Mouse (Mus musculus): ENCODE results near the gene Mtus2.
A peak's percentile ranks its signal among the peaks of the same experiment; 100 is the strongest.

Mtus2 gene

GRCm38 (mm10) chr5:148181901-148182300, 224.8 kb downstream of the Mtus2 start:
- no peak for DNase-seq (ENCODE audit: low spot score)

DNA sequence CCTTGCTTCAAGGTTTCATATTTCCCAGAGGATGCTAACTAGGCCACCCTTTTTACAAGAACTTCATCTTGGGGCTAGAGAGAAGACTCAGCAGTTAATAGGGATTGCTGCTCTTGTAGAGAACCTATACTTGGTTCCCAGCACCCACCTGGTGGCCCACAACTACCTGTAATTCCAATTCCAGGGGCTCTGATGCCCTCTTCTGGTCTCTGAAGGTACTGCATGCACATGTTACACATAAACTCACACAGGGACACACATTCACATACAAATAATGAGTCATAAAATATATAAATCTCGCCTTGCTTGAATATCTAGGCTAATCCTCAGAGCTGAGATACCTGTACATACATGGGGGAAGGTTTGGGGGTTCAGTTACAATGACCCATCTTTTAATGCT, 228.8 kb downstream of the Mtus2 start:
- DNase-seq (ENCODE audit: low spot score), result no peak

DNA sequence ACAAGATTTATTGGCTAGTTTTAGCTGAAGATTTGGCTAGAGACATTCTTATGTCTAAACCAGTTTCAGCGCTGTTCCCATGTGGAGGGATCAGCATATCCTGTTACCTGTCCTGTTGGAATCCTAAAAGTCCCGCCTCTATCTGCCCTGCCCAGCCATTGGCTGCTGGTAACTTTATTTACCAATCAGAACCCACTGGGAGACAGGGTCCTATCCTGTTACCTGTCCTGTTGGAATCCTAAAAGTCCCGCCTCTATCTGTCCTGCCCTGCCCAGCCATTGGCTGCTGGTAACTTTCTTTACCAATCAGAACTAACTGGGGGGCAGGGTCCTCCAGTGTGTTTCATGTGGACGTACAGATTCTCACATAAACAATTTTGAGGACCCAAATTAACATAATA, 234.3 kb downstream of the Mtus2 start:
- no peak for DNase-seq (ENCODE audit: low spot score)

GRCm38 (mm10) chr5:148211831-148212230, 254.7 kb downstream of the Mtus2 start:
- DNase-seq (ENCODE audit: low spot score), result no peak

GRCm38 (mm10) chr5:148216786-148217185, 259.7 kb downstream of the Mtus2 start:
- no peak for DNase-seq (ENCODE audit: low spot score)

DNA sequence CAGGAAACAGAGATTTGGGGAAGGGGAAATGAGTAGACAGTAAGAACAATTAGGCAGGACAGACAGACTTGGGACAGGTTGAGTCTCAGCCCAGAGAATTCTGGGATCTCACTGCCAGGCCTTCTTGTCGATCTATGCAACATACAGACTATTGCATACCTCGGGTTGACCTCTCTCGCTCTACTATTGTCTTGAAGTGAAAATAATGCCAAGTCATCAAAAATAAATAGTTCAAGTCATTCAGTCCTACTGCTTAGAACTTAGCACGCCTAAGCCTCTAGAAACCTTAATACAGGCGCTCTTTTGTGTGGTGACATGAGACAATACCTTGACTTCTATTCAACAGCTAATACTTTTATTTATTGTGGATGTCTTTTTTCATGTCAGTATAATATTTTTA, 265.8 kb downstream of the Mtus2 start:
- DNase-seq (ENCODE audit: low spot score), result no peak

DNA sequence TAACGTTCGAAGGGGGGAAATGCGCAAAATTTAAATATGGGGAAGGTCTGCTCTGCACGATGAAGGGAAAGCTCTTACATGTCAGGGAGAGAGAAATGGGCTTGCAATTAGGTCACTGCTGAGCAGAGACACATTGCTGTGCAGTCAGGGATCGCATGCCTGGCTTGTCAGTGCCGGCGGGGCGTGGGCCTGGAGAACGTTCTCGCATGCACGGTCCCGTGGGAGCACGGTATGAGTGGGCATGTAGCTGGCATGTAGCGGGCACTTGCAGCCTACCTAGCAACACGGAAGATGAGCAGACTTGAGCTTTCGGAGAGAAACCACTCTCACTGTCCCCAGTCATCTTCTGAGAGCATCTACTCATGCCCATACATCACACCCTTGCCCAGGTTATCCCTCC, 266.9 kb downstream of the Mtus2 start:
- DNase-seq (ENCODE audit: low spot score), result no peak

DNA sequence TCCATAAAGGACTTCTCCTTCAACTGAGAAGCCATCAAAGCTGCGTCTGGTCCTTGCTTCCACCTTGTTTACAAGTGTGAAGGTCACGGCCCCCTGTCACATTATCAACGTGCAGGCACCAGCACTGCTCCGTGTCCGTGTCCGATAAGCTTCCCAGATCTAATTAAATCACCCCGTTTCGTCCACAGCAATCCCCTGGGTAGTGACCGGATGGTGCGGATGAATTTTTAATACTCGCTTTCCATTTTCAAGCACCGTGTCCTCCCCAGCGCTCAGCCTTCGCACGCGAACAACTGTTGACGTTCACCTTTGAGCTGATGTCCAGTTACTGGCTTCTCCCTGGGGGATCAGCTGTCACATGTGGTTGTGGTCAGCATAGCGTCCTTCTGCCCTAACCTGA, 276.6 kb downstream of the Mtus2 start:
- no peak for DNase-seq (ENCODE audit: low spot score)

GRCm38 (mm10) chr5:148236616-148237015, 279.5 kb downstream of the Mtus2 start:
- DNase-seq (ENCODE audit: low spot score), result peak; percentile 26

GRCm38 (mm10) chr5:148239067-148239466, 281.9 kb downstream of the Mtus2 start:
- DNase-seq (ENCODE audit: low spot score), result peak; percentile 78

DNA sequence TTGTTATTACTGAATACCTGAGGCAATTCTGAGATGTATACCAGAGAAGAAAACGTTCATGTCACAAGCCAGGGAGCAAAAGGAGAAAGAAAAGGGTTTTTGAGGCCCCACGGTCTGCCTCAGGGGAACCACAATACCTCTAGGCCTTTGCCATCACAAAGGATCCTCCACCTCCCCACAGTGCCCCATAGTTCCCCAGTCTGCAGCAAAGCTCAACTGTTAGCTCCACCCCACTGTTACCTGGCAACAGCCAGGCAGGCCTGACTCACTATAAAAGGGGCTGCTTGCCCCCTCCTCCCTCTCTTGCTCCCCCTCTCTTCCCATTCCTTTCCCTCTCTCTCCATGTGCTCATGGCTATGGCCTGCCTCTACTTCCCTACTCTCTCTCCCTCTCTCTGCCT, 282.6 kb downstream of the Mtus2 start:
- no peak for DNase-seq (ENCODE audit: low spot score)

DNA sequence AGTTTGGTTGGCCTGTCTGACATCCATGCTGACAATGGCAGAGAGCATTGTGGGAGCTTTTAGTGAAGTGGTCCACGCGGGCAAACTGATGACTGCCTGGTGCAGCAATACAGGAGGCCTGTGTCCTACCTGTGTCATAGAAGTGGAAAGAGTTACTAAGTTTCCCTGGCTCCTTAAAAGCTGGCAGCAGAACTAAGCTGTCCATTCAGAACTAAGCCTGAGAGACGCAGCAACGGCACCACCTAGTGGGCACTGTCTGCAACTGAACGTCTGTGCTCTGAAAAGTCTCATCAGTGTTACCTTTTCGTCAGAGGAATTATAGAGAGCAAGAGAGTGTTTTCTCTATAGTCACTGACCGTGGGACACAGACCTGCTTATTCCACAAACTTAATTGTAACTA, 284.8 kb downstream of the Mtus2 start:
- DNase-seq (ENCODE audit: low spot score), result peak; percentile 88

DNA sequence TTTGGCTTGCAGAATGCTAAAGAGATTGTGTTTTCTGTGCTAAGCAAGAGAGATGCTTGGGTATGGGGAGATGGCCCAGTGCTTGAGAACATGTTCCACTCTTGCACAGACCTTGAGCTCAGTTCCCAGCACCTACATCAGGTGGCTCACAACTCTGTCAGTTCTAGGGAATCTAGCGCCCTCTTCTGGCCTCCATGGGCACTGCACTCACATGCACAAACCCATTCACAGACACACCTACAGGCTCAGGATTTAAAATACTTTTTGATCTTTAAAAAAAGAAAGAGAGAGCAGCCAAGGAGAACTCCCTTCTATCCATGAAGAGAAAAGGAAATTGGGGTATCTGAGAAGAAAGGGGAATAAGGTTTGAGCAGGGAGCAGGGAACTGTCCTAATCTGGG, 287.4 kb downstream of the Mtus2 start:
- no peak for DNase-seq (ENCODE audit: low spot score)

GRCm38 (mm10) chr5:148245386-148245785, 288.3 kb downstream of the Mtus2 start:
- no peak for DNase-seq (ENCODE audit: low spot score)

- no peak for DNase-seq (ENCODE audit: low spot score)
These were observed 291.1 kb downstream of the Mtus2 start for GRCm38 (mm10) chr5:148248236-148248635.

DNA sequence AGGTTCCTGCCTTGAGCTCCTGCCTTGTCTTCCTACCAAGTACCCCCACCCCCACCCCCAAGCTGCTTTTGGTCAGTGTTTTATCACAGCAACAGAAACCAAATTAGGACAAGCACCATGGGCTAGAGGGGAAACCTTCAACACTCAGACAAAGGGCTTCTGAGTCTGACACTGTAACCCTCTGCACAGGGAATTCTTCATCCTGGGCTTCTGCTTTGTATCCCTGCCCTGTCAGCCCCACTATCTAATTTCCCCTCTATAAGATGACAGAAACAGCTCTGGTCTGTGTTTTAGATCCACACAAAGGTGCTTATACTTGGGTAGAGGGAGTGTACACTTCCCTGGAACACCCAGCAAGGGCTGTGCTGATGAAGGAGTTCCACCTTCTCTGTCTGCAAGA, 294.7 kb downstream of the Mtus2 start:
- DNase-seq (ENCODE audit: low spot score), result no peak

DNA sequence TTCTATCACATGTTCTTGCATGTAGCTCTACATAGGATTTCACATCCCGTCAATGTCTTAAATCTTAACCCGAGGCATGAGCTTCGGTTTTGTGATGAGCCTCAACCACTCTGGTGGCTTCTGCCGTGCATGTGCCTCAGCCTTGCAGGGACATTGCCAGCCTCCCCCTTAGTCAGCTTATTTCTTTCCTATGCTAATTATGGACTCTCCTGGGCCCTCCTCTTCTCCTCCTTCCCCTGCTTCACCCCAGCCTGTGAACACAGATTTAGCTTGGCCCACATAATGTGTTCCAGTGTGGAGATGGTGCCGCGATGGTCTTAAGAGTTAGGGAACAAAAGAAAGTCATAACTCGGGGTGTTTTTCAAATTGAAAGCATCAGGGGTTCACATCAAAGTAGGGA, 304.9 kb downstream of the Mtus2 start:
- DNase-seq (ENCODE audit: low spot score), result no peak

GRCm38 (mm10) chr5:148264819-148265707, 307.9 kb downstream of the Mtus2 start:
- DNase-seq (ENCODE audit: low spot score), result peak; percentile 51

DNA sequence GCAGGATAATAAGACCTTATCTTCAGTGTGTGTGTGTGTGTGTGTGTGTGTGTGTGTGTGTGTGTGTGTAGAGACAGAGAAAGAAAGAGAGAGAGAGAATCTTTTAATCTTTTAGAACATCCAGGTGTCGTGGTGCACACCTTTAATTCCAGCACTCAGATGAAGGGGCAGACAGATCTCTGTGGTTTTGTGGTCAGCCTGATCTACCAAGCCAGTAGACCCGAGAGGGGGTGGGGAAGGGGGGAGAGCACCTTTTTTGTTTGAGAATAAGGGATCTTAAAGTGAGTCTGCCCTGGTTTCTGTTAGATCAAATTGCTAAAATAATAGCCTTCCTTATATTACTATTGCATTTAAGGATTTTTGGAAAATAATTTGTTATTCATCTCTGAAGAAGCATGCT, 309.7 kb downstream of the Mtus2 start:
- no peak for DNase-seq (ENCODE audit: low spot score)

- DNase-seq (ENCODE audit: low spot score), result no peak
These were observed 310.3 kb downstream of the Mtus2 start for GRCm38 (mm10) chr5:148267446-148267845.

- DNase-seq (ENCODE audit: low spot score), result peak; percentile 18
These were observed 314.9 kb downstream of the Mtus2 start for GRCm38 (mm10) chr5:148272065-148272464.

- no peak for DNase-seq (ENCODE audit: low spot score)
These were observed 315.7 kb downstream of the Mtus2 start for GRCm38 (mm10) chr5:148272771-148273170.

- DNase-seq (ENCODE audit: low spot score), result no peak
These were observed 321.1 kb downstream of the Mtus2 start for GRCm38 (mm10) chr5:148278233-148278632.

DNA sequence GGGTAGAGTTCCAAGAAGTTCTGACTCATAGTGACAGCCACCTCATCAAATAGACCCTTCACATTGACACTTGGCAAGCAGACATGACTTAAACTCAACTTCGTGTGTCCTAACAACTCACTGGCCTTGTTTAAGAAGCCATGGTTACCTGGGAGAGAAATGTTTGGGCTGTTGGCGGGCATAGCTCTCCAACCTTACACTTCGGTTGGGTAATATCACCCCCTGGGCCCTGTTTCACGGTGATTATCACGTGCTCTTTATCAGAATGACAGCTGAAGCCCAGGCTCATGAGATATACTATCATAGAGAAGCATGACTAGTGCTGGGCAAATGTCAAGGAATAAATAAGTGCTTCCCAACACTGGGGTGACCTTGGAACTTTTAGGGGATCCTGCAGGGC, 323.2 kb downstream of the Mtus2 start:
- no peak for DNase-seq (ENCODE audit: low spot score)
